Mouse (Mus musculus): Measurements from ENCODE around the gene Gm9913. TPM values are rescaled to one million over a fixed set of nuclear protein-coding genes. Genes with fewer than 3 reads are reported as not detected.
A peak's percentile ranks its signal among the peaks of the same experiment; 100 is the strongest.

The Gm9913 gene
- polyA plus RNA-seq, 1 experiment = 0.43 TPM

DNA sequence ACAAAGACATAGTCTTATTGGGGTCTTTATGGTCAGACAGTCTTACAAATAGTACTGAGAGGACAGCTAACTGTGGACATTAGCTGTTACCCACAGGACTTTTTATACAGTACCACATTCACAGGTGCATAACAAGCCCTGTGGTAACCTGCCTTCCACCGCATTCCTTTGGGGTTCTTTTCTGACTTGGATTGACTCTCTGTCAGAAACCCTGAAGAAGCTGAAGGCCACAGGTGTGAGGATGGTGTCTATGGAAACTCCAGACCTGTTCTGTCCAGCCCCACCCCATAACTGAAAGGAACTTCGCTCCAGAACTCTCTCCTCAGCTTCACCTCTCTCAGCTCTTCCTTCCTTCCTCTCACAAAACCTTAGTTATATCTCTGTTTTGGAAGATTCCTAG lies 10.6 kb upstream of the Gm9913 start:
- TF ChIP-seq CTCF (IDR thresholded peaks at IDR 0.05; ENCODE audit: insufficient read depth, low read length) = no peak
- no peak for TF ChIP-seq POLR2A (IDR thresholded peaks at IDR 0.05; ENCODE audit: borderline replicate concordance, extremely low read depth, low read depth, low read length)
- WGBS = 93% methylated on average over 2 of the region's 2 CpGs

DNA sequence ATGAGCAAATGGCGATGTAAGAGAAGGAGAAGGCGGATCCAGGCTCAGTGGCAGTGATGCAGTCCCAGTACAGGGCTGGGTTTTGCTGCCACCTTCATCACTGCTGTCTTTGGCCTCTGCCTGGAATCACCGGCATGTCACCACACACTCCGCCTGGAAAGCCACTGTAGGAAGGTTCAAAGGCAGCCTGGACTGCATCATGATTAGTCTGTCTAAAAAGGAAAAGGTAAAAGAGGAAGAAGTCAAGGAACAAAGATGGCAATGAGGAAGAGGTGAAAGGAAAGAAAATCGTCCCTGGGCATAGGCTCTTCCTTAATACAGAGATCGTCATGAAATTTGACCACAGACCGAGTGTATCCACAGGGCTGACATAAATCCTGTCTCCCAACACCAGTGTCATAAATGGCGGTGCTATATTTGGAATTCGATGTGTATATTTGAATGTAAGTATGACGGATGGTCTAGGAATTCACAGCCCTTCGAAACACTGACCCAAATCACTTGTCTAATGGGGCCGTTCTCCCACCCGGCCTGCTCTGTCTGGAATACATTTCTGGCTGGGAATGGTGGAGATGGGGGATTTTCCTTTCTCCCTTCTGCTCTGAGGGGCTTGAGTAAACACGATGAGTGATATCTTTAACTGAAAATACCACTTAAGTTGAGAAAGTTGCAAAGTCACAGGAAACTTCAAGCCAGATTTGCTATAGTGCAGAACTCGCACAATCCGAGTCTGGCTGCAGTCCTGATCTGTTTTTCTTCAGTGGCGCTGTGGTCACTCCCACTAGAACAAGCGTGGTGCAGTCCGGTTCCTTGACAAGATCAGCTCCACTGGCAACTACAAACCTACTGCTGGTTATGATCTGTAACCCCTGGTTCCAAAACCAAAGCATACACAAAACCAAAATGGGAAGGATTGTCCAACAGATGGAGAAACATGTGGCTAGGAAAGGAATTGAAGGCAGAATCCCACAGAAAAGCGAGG lies 9.8 kb upstream of the Gm9913 start:
- Histone ChIP-seq H3K4me3 (replicated peaks; ENCODE audit: extremely low read depth, low read depth, low read length) (no peak overlapping the region), H3K4me1 (ENCODE audit: control insufficient read depth, insufficient read depth, low read length) (no peaks in the 10 kb centered on the region)
- DNase-seq = no peak
- WGBS = 73% methylated on average over 20 of the region's 20 CpGs
- TF ChIP-seq POLR2A (IDR thresholded peaks at IDR 0.05; ENCODE audit: borderline replicate concordance, extremely low read depth, low read depth, low read length) (no peak), CTCF (IDR thresholded peaks at IDR 0.05; ENCODE audit: insufficient read depth, low read length) (no peak)

More for the DNA sequence above, 10.6 kb upstream of the Gm9913 start:
- Histone ChIP-seq H3K4me3 (replicated peaks; ENCODE audit: extremely low read depth, low read depth, low read length) (no peak overlapping the region), H3K4me1 (ENCODE audit: control insufficient read depth, insufficient read depth, low read length) (no peaks in the 10 kb centered on the region)
- no peak for DNase-seq

DNA sequence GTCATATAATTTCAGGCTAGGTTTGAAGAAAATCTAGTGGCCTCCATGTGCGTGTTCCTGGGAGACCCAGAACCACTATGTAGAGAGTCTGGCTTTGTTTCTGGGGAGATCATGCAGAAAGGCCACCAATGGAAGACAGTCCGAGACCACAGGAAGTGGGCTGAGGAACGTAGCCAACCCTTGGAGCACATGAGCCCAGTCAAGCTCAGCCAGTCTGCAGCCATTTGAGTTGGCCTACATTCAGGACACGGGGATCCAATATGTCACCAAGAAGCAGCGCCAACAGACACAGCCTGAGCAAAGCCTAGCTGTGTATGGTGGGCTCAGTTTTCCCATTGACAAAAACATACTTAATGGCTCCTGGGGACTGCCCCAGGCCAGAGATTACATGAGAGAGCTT lies 8.2 kb upstream of the Gm9913 start:
- no peak overlapping the region for H3K4me3 ChIP-seq (replicated peaks; ENCODE audit: extremely low read depth, low read depth, low read length)
- DNase-seq = no peak
- TF ChIP-seq CTCF (IDR thresholded peaks at IDR 0.05; ENCODE audit: insufficient read depth, low read length) (no peak), POLR2A (IDR thresholded peaks at IDR 0.05; ENCODE audit: borderline replicate concordance, extremely low read depth, low read depth, low read length) (no peak)
- H3K4me1 ChIP-seq (ENCODE audit: control insufficient read depth, insufficient read depth, low read length) = no peaks in the 10 kb centered on the region
- 68% methylated on average over 5 of the region's 5 CpGs for WGBS

DNA sequence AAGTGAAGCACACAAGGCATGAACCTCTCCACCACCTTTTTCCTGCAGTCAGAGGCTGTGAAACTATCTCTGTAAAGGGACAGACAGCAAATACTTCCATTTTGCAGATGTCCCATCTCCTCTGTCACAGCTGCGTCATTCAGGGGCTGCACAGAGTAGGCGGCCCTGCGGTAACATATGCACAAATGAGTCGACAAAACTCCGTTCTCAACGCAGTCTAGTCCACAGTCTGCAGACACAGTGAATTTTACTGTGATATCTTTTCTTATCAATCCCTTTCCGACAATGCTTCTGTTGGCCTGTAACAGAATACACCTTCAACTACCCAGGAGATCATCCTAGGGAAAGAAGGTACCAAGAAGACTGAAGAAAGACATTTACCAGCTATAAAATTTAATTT lies 6.7 kb upstream of the Gm9913 start:
- Histone ChIP-seq H3K4me3 (replicated peaks; ENCODE audit: extremely low read depth, low read depth, low read length) (no peak overlapping the region), H3K4me1 (ENCODE audit: control insufficient read depth, insufficient read depth, low read length) (no peaks in the 10 kb centered on the region)
- DNase-seq = no peak
- no peak for TF ChIP-seq CTCF (IDR thresholded peaks at IDR 0.05; ENCODE audit: insufficient read depth, low read length)
- no peak for TF ChIP-seq POLR2A (IDR thresholded peaks at IDR 0.05; ENCODE audit: borderline replicate concordance, extremely low read depth, low read depth, low read length)
- 87% methylated on average over 7 of the region's 7 CpGs for WGBS

DNA sequence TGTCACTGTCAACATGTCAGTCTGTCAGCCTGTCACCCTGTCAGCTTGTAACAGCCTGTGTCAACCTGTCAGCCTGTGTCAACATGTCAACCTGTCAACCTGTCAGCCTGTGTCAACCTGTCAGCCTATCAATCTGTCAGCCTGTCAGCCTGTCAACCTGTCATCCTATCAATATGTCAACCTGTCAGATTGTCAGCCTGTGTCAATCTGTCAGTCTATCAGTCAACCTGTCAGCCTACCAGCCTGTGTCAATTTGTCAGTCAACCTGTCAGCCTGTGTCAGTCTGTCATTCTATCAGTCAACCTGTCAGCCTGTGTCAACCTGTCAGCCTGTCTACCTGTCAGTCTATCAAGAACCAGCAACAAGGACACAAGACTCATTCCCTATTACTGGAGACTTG lies 3.4 kb upstream of the Gm9913 start:
- Histone ChIP-seq H3K4me3 (replicated peaks; ENCODE audit: extremely low read depth, low read depth, low read length) (no peak overlapping the region), H3K4me1 (ENCODE audit: control insufficient read depth, insufficient read depth, low read length) (no peaks in the 10 kb centered on the region)
- TF ChIP-seq CTCF (IDR thresholded peaks at IDR 0.05; ENCODE audit: insufficient read depth, low read length) = no peak
- no peak for TF ChIP-seq POLR2A (IDR thresholded peaks at IDR 0.05; ENCODE audit: borderline replicate concordance, extremely low read depth, low read depth, low read length)
- DNase-seq = no peak

DNA sequence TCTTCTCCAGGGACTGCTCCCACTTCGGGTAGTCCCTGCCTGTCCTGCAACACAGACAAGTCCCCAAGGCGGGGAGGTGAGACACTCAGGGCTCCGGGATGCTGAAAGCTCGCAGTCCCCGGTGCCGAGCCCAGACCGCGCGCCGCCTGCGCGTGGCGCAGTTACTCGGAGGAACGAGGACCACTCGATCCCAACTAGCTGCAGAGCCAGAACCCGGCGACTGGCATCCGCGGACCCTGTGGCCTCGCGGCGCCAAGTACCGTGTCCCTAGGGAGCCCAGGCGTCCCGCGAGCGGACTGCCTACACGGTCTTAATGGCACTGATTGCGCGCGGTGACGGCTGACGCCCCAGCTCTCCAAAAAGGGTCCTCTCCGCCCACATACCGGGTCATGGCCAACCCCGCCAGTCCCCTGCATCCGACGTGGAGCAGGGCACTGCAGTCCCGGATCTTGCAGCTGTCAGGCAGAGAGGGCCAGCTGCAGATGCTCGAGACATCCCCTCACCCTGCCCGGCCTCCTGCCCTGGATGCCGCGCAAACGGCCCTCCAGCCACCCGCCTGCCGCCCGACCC lies 942 bp downstream of the Gm9913 start:
- peak; percentile 41 for DNase-seq
- H3K4me3 ChIP-seq (replicated peaks; ENCODE audit: extremely low read depth, low read depth, low read length) = peak overlapping the region; percentile 66
- H3K4me1 ChIP-seq (ENCODE audit: control insufficient read depth, insufficient read depth, low read length) = no peaks in the 10 kb centered on the region
- 1% methylated on average over 48 of the region's 48 CpGs for WGBS
- TF ChIP-seq POLR2A (IDR thresholded peaks at IDR 0.05; ENCODE audit: borderline replicate concordance, extremely low read depth, low read depth, low read length) = no peak
- no peak for TF ChIP-seq CTCF (IDR thresholded peaks at IDR 0.05; ENCODE audit: insufficient read depth, low read length)

DNA sequence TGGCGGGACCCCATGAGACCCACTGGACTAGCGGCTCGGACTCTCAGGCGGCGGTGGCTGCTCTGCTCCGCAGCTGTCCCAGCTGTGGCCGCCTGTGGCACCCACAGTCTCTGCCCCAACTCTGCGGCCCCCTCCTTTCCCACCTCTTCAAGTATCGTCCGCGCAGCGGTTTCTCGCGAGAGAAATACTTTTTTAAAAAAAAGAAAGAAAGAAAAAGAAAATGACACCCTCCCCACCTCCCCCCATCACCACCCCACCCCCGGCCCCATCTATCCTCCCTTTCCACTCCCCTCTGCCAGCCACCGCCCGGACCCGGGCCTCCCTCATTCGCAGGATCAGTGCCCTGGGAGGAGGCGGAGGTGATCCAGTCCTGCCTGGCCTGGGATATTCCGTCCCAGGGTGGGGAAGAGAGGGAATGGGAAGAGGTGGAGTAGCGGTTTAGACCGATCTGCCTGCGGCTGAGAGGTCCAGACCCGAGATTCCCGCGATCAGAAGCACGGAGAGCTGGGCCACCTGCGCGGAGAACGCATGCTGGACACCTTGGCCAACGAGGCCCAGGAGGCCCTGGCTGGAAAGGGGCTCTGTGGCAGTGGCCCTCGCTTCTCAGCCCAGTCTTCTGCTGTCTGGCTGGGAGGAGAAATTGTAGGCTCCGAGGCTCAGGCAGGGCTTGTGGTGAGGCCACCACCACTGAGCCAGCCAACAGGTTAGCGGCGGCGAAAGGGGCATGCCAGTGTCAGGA lies 1.6 kb downstream of the Gm9913 start:
- WGBS = 5% methylated on average over 37 of the region's 37 CpGs
- Histone ChIP-seq H3K4me1 (ENCODE audit: control insufficient read depth, insufficient read depth, low read length) (no peaks in the 10 kb centered on the region), H3K4me3 (replicated peaks; ENCODE audit: extremely low read depth, low read depth, low read length) (peak overlapping the region; percentile 66)
- peak; percentile 41 for DNase-seq
- TF ChIP-seq CTCF (IDR thresholded peaks at IDR 0.05; ENCODE audit: insufficient read depth, low read length) (no peak), POLR2A (IDR thresholded peaks at IDR 0.05; ENCODE audit: borderline replicate concordance, extremely low read depth, low read depth, low read length) (peak; percentile 34; the same call in 1 of the 2 replicates)

DNA sequence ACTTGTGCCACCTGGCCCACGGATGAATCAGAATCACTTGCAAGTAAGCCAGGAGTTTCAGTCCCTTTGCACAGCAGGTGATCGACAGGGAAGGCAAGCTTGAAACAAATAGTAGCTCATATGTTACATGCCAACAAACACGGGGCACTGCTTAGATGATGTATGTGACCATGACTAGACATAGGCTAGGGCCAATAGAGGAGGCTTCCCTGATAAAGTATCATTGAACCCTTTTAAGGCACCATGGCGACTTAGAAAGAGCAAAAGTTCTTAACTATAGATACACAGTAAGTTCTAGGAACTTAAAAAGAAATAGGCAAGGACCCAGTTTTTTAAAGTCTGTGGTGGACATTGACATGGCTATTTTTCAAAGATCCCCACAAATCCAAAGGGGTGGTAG lies 3.0 kb downstream of the Gm9913 start, which contains the start of gene Fbn1:
Fbn1 (minus strand) TSS at position 101 of the 400 bp plus-strand sequence.
- no peaks in the 10 kb centered on the region for H3K4me1 ChIP-seq (ENCODE audit: control insufficient read depth, insufficient read depth, low read length)
- DNase-seq = no peak
- TF ChIP-seq POLR2A (IDR thresholded peaks at IDR 0.05; ENCODE audit: borderline replicate concordance, extremely low read depth, low read depth, low read length) (no peak), CTCF (IDR thresholded peaks at IDR 0.05; ENCODE audit: insufficient read depth, low read length) (no peak)
- 78% methylated on average over 4 of the region's 4 CpGs for WGBS
- H3K4me3 ChIP-seq (replicated peaks; ENCODE audit: extremely low read depth, low read depth, low read length) = no peak within 1 kb of the TSS

DNA sequence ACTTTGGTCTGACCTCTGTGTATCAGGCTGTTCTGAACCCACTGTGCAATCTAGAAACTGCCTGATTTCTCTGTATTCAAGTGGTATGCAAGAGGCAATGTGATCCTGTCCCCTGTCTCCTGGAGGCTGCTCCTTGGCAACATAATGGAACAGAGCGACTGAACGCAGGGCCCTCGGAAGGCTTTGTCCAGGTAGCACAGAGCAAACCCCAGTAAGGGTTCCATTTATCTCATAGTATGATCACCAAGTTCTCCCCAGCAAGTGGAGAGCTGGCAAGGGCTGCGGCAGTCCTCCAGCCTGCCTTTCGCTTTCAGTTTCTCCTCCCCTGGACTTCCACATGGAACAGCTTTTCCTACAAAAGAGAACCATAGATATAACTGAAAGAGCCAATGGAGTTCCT lies 3.5 kb downstream of the Gm9913 start:
- no peak for DNase-seq
- H3K4me3 ChIP-seq (replicated peaks; ENCODE audit: extremely low read depth, low read depth, low read length) = no peak overlapping the region
- TF ChIP-seq CTCF (IDR thresholded peaks at IDR 0.05; ENCODE audit: insufficient read depth, low read length) (no peak), POLR2A (IDR thresholded peaks at IDR 0.05; ENCODE audit: borderline replicate concordance, extremely low read depth, low read depth, low read length) (no peak)
- WGBS = 83% methylated on average over 5 of the region's 5 CpGs
- H3K4me1 ChIP-seq (ENCODE audit: control insufficient read depth, insufficient read depth, low read length) = no peaks in the 10 kb centered on the region

Measured in lung, adult 2 months (tissue).